Mouse (Mus musculus): ENCODE results near the gene Sys1. TPM values are rescaled to one million over a fixed set of nuclear protein-coding genes. Genes with fewer than 3 reads are reported as not detected.

The Sys1 gene
- 76.3 and 86.6 TPM in 2 replicates for polyA plus RNA-seq (2014; fragmentation: Nextera tagmentation; extraction: Ambion mirVana)

DNA sequence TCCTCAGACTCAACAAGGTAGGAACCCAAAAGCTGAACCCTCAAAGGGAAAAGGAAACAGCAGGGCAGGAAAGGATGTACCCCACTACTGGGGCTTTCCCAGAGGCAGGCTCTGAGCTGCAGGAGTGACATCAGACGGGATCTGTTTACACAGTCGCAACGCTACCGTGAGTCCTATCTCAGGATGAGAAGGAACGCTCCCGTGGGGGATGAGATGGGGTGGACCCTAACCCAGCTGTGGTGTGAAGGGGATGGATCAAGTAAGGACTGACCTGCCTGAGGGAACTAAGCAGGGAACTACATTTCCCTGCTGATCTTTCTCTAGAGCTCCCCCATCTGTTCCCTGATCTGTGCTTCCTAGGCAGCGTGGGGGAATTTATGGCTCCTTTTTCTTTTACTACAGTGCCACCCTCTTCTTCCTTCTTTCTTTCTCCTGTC lies at the start of gene Sys1:
Gene Sys1, plus strand, starts transcription at position 101 of the 437 bp plus-strand sequence.
- H3K27me3 ChIP-seq (replicated peaks; ENCODE audit: control insufficient read depth, insufficient read depth, low read length), result no peaks in the 10 kb centered on the region
- peaks cover 4% of the 10 kb centered on the region for H3K4me1 ChIP-seq (ENCODE audit: control insufficient read depth, insufficient read depth, low read length)
- no peaks in the 10 kb centered on the region for H3K9me3 ChIP-seq (replicated peaks; ENCODE audit: control insufficient read depth, low read length)
- no peaks in the 10 kb centered on the region for H3K36me3 ChIP-seq (ENCODE audit: control insufficient read depth, insufficient read depth, low read length)
- no peak within 1 kb of the TSS for H3K27ac ChIP-seq (ENCODE audit: low read depth, low read length)
- H3K4me2 ChIP-seq (ENCODE audit: low read length), result no peak within 1 kb of the TSS
- WGBS, result 2% methylated on average over 7 of the region's 7 CpGs
- H3K4me3 ChIP-seq (ENCODE audit: low read depth, low read length), result no peak within 1 kb of the TSS
- DNase-seq (ENCODE audit: low spot score) (peak; percentile 30), ATAC-seq (no peak)
- peak within 1 kb of the TSS; percentile 47 for H3K9ac ChIP-seq (ENCODE audit: low read length)

GRCm38 (mm10) chr2:164407708-164408107 lies 49.1 kb upstream of the Sys1 start:
- H3K27ac ChIP-seq (ENCODE audit: low read depth, low read length), result no peak overlapping the region
- H3K4me3 ChIP-seq (ENCODE audit: low read depth, low read length), result no peak overlapping the region
- WGBS, result 1% methylated on average over 22 of the region's 22 CpGs
- H3K27me3 ChIP-seq (replicated peaks; ENCODE audit: control insufficient read depth, insufficient read depth, low read length), result peaks cover 69% of the 10 kb centered on the region
- ATAC-seq (peak; percentile 57; the same call in 1 of the 2 replicates), DNase-seq (ENCODE audit: low spot score) (peak; percentile 80)
- H3K36me3 ChIP-seq (ENCODE audit: control insufficient read depth, insufficient read depth, low read length), result no peaks in the 10 kb centered on the region
- no peak overlapping the region for H3K4me2 ChIP-seq (ENCODE audit: low read length)
- no peaks in the 10 kb centered on the region for H3K9me3 ChIP-seq (replicated peaks; ENCODE audit: control insufficient read depth, low read length)
- no peak overlapping the region for H3K9ac ChIP-seq (ENCODE audit: low read length)
- no peaks in the 10 kb centered on the region for H3K4me1 ChIP-seq (ENCODE audit: control insufficient read depth, insufficient read depth, low read length)

GRCm38 (mm10) chr2:164414167-164414566 lies 42.6 kb upstream of the Sys1 start:
- WGBS, result 22% methylated on average over 28 of the region's 28 CpGs
- no peak overlapping the region for H3K27ac ChIP-seq (ENCODE audit: low read depth, low read length)
- H3K4me2 ChIP-seq (ENCODE audit: low read length), result peak overlapping the region; percentile 34
- H3K36me3 ChIP-seq (ENCODE audit: control insufficient read depth, insufficient read depth, low read length), result no peaks in the 10 kb centered on the region
- H3K9ac ChIP-seq (ENCODE audit: low read length), result no peak overlapping the region
- H3K4me1 ChIP-seq (ENCODE audit: control insufficient read depth, insufficient read depth, low read length), result no peaks in the 10 kb centered on the region
- no peaks in the 10 kb centered on the region for H3K9me3 ChIP-seq (replicated peaks; ENCODE audit: control insufficient read depth, low read length)
- peak overlapping the region; percentile 9; the same call in 1 of the 2 replicates for H3K4me3 ChIP-seq (ENCODE audit: low read depth, low read length)
- no peak for DNase-seq (ENCODE audit: low spot score)
- ATAC-seq, result no peak
- H3K27me3 ChIP-seq (replicated peaks; ENCODE audit: control insufficient read depth, insufficient read depth, low read length), result 0 out of 2 replicates have a peak, but pooled peaks cover 11% of the 10 kb centered on the region

- Histone ChIP-seq H3K36me3 (ENCODE audit: control insufficient read depth, insufficient read depth, low read length) (no peaks in the 10 kb centered on the region), H3K27me3 (replicated peaks; ENCODE audit: control insufficient read depth, insufficient read depth, low read length) (0 out of 2 replicates have a peak, but pooled peaks cover 6% of the 10 kb centered on the region), H3K27ac (ENCODE audit: low read depth, low read length) (no peak overlapping the region), H3K9ac (ENCODE audit: low read length) (no peak overlapping the region), H3K4me1 (ENCODE audit: control insufficient read depth, insufficient read depth, low read length) (no peaks in the 10 kb centered on the region), H3K9me3 (replicated peaks; ENCODE audit: control insufficient read depth, low read length) (no peaks in the 10 kb centered on the region), H3K4me3 (ENCODE audit: low read depth, low read length) (peak overlapping the region; percentile 9; the same call in 1 of the 2 replicates), H3K4me2 (ENCODE audit: low read length) (peak overlapping the region; percentile 34)
- 78% methylated on average over 10 of the region's 10 CpGs for WGBS
- DNase-seq (ENCODE audit: low spot score) (no peak), ATAC-seq (no peak)
These were observed 42.2 kb upstream of the Sys1 start for GRCm38 (mm10) chr2:164414581-164414980.

DNA sequence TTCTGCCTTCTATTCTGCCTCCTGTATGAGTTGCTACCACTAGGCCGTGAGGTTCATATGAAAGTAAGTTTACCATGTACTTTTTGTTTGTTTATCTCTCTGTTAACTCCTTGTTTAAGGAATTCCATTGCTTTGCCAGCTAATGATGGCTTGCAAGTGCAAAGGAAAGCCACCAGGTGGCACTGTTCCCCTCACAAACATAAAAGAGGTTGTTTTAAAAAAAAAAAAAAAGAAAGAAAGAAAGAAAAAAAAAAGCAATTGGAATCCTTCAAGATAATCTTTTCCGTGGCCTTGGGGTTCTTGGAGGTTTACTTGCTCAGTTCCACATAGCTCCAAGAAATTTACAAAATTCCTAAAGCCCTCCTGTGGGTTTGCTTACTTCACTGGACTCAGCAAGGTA lies 39.6 kb upstream of the Sys1 start:
- H3K9ac ChIP-seq (ENCODE audit: low read length), result no peak overlapping the region
- no peaks in the 10 kb centered on the region for H3K36me3 ChIP-seq (ENCODE audit: control insufficient read depth, insufficient read depth, low read length)
- no peak overlapping the region for H3K4me2 ChIP-seq (ENCODE audit: low read length)
- no peak for ATAC-seq
- H3K9me3 ChIP-seq (replicated peaks; ENCODE audit: control insufficient read depth, low read length), result no peaks in the 10 kb centered on the region
- no peak overlapping the region for H3K4me3 ChIP-seq (ENCODE audit: low read depth, low read length)
- no peaks in the 10 kb centered on the region for H3K27me3 ChIP-seq (replicated peaks; ENCODE audit: control insufficient read depth, insufficient read depth, low read length)
- no peaks in the 10 kb centered on the region for H3K4me1 ChIP-seq (ENCODE audit: control insufficient read depth, insufficient read depth, low read length)
- H3K27ac ChIP-seq (ENCODE audit: low read depth, low read length), result no peak overlapping the region
- DNase-seq (ENCODE audit: low spot score), result peak; percentile 72
- 0% methylated on average over 2 of the region's 2 CpGs for WGBS

GRCm38 (mm10) chr2:164418308-164418875 lies 38.4 kb upstream of the Sys1 start:
- DNase-seq (ENCODE audit: low spot score), result no peak
- Histone ChIP-seq H3K27ac (ENCODE audit: low read depth, low read length) (no peak overlapping the region), H3K27me3 (replicated peaks; ENCODE audit: control insufficient read depth, insufficient read depth, low read length) (no peaks in the 10 kb centered on the region), H3K9ac (ENCODE audit: low read length) (no peak overlapping the region), H3K4me1 (ENCODE audit: control insufficient read depth, insufficient read depth, low read length) (no peaks in the 10 kb centered on the region), H3K4me2 (ENCODE audit: low read length) (no peak overlapping the region), H3K9me3 (replicated peaks; ENCODE audit: control insufficient read depth, low read length) (no peaks in the 10 kb centered on the region), H3K4me3 (ENCODE audit: low read depth, low read length) (no peak overlapping the region), H3K36me3 (ENCODE audit: control insufficient read depth, insufficient read depth, low read length) (no peaks in the 10 kb centered on the region)
- WGBS, result 35% methylated on average over 3 of the region's 3 CpGs
- ATAC-seq, result no peak

DNA sequence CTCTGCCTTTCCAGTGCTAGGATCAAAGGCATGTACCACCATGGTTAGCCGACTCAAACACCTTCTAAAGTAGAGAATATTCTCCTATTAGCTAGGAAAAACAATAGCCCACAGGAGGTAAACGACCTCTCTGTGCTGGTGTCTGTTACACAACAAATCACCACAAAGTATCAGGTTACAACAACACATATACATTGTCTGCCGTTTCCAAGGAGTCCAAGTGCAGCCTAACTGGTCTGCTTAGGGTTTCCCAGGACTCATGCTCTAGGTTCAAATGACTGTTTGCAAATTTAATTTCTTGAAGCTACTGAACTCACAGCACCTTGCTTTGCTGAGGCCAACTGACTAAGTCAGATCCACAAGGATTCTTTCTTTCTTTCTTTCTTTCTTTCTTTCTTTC lies 37.3 kb upstream of the Sys1 start:
- no peak overlapping the region for H3K27ac ChIP-seq (ENCODE audit: low read depth, low read length)
- no peak overlapping the region for H3K4me2 ChIP-seq (ENCODE audit: low read length)
- H3K9ac ChIP-seq (ENCODE audit: low read length), result no peak overlapping the region
- no peaks in the 10 kb centered on the region for H3K4me1 ChIP-seq (ENCODE audit: control insufficient read depth, insufficient read depth, low read length)
- no peaks in the 10 kb centered on the region for H3K36me3 ChIP-seq (ENCODE audit: control insufficient read depth, insufficient read depth, low read length)
- H3K27me3 ChIP-seq (replicated peaks; ENCODE audit: control insufficient read depth, insufficient read depth, low read length), result no peaks in the 10 kb centered on the region
- H3K4me3 ChIP-seq (ENCODE audit: low read depth, low read length), result no peak overlapping the region
- WGBS, result 5% methylated on average over 3 of the region's 3 CpGs
- DNase-seq (ENCODE audit: low spot score) (no peak), ATAC-seq (no peak)
- no peaks in the 10 kb centered on the region for H3K9me3 ChIP-seq (replicated peaks; ENCODE audit: control insufficient read depth, low read length)

DNA sequence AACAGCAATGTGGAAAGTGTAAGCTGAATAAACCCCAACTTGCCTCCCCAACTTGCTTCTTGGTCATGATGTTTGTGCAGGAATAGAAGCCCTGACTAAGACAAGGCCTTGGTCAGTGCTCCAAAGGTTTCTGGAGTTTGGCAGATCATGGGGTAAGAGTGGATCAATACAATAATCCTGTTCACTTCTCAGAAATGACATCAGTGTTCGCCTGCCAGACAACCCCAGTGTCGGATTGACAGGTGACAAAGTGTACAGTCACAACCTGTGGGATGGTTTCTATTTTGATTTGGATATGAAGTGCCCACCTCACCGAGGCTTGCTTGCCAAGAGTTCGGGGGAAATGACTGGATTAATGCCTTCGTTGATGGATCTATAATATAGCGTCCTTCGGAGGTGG lies 35.5 kb upstream of the Sys1 start:
- H3K4me3 ChIP-seq (ENCODE audit: low read depth, low read length), result no peak overlapping the region
- H3K4me2 ChIP-seq (ENCODE audit: low read length), result no peak overlapping the region
- H3K27ac ChIP-seq (ENCODE audit: low read depth, low read length), result no peak overlapping the region
- H3K36me3 ChIP-seq (ENCODE audit: control insufficient read depth, insufficient read depth, low read length), result no peaks in the 10 kb centered on the region
- no peak overlapping the region for H3K9ac ChIP-seq (ENCODE audit: low read length)
- no peaks in the 10 kb centered on the region for H3K4me1 ChIP-seq (ENCODE audit: control insufficient read depth, insufficient read depth, low read length)
- H3K27me3 ChIP-seq (replicated peaks; ENCODE audit: control insufficient read depth, insufficient read depth, low read length), result no peaks in the 10 kb centered on the region
- no peak for ATAC-seq
- no peak for DNase-seq (ENCODE audit: low spot score)
- 91% methylated on average over 7 of the region's 7 CpGs for WGBS
- no peaks in the 10 kb centered on the region for H3K9me3 ChIP-seq (replicated peaks; ENCODE audit: control insufficient read depth, low read length)

- no peak for ATAC-seq
- H3K27me3 ChIP-seq (replicated peaks; ENCODE audit: control insufficient read depth, insufficient read depth, low read length), result no peaks in the 10 kb centered on the region
- WGBS, result 90% methylated on average over 8 of the region's 8 CpGs
- H3K36me3 ChIP-seq (ENCODE audit: control insufficient read depth, insufficient read depth, low read length), result no peaks in the 10 kb centered on the region
- no peak overlapping the region for H3K27ac ChIP-seq (ENCODE audit: low read depth, low read length)
- no peaks in the 10 kb centered on the region for H3K4me1 ChIP-seq (ENCODE audit: control insufficient read depth, insufficient read depth, low read length)
- no peak overlapping the region for H3K4me3 ChIP-seq (ENCODE audit: low read depth, low read length)
- H3K4me2 ChIP-seq (ENCODE audit: low read length), result no peak overlapping the region
- no peak overlapping the region for H3K9ac ChIP-seq (ENCODE audit: low read length)
- H3K9me3 ChIP-seq (replicated peaks; ENCODE audit: control insufficient read depth, low read length), result no peaks in the 10 kb centered on the region
- DNase-seq (ENCODE audit: low spot score), result no peak
These were observed 34.8 kb upstream of the Sys1 start for GRCm38 (mm10) chr2:164421979-164422378.

Data from forebrain, embryonic 14.5 days (tissue).